Mouse (Mus musculus): Measurements from ENCODE around the gene Apold1. TPM values are rescaled to one million over a fixed set of nuclear protein-coding genes. Genes with fewer than 3 reads are reported as not detected.

Apold1 gene
- 1.8 and 2.0 TPM in 2 replicates for polyA plus RNA-seq (2021; fragmentation: Nextera tagmentation)
- long read RNA-seq, experiment 1, transcript Apold1-201 (2 exons, 3,567 nt) = major isoform, 12 of 25 reads
- long read RNA-seq, experiment 1, partial matches to known transcripts = 0 of 25 reads
- long read RNA-seq, experiment 1, other reads (novel, unspliced or antisense) = 13 of 25 reads
- long read RNA-seq, experiment 2, partial matches to known transcripts = 0 of 1 reads
- long read RNA-seq, experiment 2, other reads (novel, unspliced or antisense) = 1 of 1 reads

GRCm38 (mm10) chr6:134981231-134982062, at the start of gene Apold1:
TSS of gene Apold1 (plus strand) at chr6:134981718.

GRCm38 (mm10) chr6:135011048-135011733, 29.7 kb downstream of the Apold1 start, which contains the start of gene Ddx47:
TSS of gene Ddx47 (plus strand) at chr6:135011612.

Other genes with a start within 250 kb of the Apold1 start
- 2.7 and 3.0 TPM in 2 replicates for gene Dusp16, start 189.1 kb upstream of the Apold1 start, polyA plus RNA-seq (2021; fragmentation: Nextera tagmentation)
- gene Crebl2, start 151.6 kb upstream of the Apold1 start, polyA plus RNA-seq (2021; fragmentation: Nextera tagmentation) = 17.2 and 35.4 TPM in 2 replicates
- gene Gpr19, start 83.1 kb upstream of the Apold1 start, polyA plus RNA-seq (2021; fragmentation: Nextera tagmentation) = 25.5 and 27.6 TPM in 2 replicates
- gene Cdkn1b, start 61.3 kb upstream of the Apold1 start, polyA plus RNA-seq (2021; fragmentation: Nextera tagmentation) = 27.8 and 38.1 TPM in 2 replicates
- 30.4 and 32.8 TPM in 2 replicates for gene Ddx47, start 29.9 kb downstream of the Apold1 start, polyA plus RNA-seq (2021; fragmentation: Nextera tagmentation)
- gene Gprc5a, start 83.9 kb downstream of the Apold1 start, polyA plus RNA-seq (2021; fragmentation: Nextera tagmentation) = 0.13 TPM in 1 of 2 replicates, not detected in the other
- not detected in 2 replicates for gene Gprc5d, start 136.6 kb downstream of the Apold1 start, polyA plus RNA-seq (2021; fragmentation: Nextera tagmentation)
- 98.8 and 108 TPM in 2 replicates for gene Fam234b, start 216.3 kb downstream of the Apold1 start, polyA plus RNA-seq (2021; fragmentation: Nextera tagmentation)
- 23.3 and 52.5 TPM in 2 replicates for gene Hebp1, start 216.3 kb downstream of the Apold1 start, polyA plus RNA-seq (2021; fragmentation: Nextera tagmentation)

Data from left cerebral cortex, adult 6 months (tissue).